Mouse (Mus musculus): Measurements from ENCODE around the gene Dnm3.
A peak's percentile ranks its signal among the peaks of the same experiment; 100 is the strongest.

The Dnm3 gene

DNA sequence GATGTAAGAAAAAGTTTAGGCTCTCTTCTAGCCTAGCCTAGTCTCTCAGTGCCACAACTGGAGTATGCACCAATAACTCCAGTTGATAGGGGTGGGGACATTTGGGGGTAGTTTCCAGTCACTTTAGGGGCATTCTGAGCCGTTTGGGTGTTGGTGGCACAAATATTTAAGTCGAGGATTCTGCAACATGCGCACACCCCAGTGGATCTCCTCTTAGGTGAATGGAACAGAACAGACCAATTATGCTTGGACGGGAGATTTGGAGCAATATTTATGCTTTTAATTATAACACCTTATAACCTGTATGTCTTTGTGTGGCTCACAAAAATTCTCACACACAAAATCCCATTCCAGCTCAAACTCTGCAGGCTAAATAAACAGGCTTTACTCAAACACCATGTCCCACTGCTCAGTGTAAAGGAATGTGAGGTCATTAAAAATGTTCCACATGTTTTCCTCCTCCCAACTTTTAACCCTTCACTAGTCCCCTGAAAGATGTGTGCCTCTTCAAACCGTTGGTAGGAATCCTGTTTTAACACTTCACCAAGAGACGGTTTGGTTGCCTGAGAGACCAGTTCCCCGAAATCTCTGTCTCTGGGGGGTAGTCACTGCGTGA lies 462.5 kb downstream of the Dnm3 start:
- no peak for DNase-seq

DNA sequence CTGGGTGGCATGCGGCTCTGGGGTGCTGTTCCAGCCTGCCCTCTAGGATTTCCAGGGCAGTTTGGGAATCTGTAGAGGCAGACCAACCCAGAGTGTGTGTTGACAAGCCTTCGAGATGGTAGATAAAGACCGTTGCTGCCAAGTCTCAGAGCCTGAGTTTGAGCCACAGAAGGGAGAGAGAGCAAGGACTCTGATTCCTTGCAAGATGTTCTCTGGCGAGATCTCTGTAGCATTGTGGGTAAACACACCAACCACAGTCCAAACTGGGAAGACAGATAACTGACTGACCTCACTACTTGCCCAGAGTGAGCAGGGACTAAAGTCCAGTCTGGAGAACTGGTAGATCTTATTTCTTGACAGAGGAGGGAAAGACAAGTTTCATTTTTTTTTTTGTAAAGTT lies 464.3 kb downstream of the Dnm3 start:
- no peak for DNase-seq

DNA sequence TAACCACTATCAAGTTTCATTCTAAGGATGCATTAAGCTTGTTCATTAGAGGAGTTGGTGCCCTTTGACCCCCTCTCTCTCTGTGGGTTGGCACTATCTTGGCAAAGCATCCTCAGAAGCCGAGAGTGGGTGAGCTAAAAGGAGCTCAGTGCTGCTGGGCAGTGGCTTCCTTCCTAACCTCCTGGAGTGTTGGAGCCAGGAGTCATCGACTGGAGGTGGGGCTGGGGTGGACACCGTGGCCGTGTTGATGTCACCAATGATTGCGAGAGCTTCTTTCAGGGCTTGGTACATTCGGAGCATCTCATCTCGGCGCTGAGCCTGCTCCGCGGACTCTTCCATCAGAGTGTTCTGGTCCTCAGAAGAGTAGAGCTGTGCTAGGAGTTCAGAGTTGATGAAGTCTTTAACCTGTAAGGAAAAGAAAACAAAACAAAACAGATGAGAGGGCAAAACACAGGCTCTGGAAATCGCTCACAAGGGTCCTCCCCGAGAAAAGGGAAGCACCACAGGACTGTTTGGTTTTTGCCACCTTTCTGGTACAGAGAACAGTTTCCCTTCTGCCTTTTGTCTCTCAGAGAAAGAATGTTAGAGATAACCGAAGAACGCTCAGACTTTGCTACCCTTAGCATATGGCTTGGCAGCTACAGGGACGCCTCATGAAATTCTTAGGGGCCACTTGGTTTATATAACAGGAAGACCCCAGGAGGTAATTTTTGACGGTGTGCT lies 466.1 kb downstream of the Dnm3 start:
- DNase-seq = no peak

DNA sequence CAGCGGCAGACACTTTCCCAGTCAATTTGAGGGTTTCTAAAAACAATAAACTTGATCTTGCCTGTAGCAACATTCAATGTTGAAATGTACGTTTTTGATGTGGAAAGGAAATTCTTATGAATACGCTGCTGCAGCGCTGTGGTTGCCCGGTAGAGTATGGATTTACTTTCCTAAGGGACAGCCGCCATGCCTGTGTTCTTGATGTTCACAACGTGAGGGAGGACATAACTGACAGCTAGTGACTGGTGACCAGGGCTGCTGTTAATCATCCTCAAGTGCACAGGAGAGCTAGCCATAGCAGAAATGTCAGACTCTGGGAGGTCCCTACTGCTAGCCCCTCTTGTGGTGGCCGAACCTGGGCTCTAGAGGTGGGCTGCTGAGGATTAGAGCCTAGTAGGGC lies 468.7 kb downstream of the Dnm3 start:
- DNase-seq = no peak

DNA sequence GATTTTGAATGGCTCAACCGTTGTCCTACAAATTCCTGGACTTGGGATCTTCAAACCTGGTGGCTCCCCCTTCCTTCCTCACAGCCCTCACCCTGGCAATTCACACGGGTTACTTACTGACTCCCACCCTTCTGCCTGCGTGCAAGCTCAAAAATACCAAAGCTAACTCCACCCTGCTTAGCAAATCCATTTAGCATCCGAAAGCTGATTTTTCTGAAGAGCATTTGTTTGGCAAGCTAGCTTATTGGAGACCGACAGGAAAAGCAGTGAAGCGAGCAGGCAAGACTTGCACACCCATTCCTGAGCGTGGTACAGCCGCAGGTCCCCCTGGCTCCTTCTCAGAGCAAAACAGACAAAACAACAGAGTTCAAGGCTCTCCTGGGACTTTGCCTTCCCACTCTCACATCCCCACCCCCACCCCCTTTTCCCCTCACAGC lies 469.2 kb downstream of the Dnm3 start:
- no peak for DNase-seq

DNA sequence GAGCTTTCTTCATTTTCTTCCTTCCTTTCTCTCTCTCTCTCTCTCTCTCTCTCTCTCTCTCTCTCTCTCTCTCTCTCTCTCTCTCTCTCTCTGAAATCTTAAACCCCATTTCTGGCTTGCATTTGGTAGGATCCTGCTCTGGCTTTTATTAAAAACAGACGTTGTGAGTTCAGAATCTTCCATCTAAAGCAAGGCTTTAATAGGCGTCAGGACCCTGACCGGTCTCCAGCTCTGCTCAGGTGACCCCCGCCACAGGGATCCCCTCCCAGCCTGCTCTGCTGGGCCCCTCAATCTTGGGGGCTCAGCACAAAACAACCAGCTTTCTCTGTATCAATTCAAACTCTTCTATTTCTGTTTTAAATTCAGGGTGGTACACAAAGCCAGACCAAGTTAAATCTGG lies 469.6 kb downstream of the Dnm3 start:
- no peak for DNase-seq

DNA sequence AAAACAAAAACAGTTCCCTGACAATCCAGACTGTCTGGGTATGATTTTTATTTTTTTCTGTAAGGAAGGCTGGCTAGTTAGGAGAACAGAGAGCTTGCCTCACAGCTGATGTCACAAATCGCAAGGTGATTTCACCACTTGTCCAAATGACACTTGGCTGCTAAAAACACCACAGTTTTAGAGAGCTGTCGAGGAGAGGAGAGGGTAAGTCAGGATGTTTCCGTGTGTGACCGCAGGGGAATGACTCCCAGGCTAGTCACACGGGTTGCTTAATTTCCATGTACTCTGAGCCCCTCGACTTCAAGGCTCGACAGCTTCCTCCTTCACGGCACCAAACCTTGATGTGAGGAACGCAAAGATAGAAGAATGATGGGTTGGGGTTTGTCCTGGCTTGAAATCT lies 471.7 kb downstream of the Dnm3 start:
- no peak for DNase-seq

DNA sequence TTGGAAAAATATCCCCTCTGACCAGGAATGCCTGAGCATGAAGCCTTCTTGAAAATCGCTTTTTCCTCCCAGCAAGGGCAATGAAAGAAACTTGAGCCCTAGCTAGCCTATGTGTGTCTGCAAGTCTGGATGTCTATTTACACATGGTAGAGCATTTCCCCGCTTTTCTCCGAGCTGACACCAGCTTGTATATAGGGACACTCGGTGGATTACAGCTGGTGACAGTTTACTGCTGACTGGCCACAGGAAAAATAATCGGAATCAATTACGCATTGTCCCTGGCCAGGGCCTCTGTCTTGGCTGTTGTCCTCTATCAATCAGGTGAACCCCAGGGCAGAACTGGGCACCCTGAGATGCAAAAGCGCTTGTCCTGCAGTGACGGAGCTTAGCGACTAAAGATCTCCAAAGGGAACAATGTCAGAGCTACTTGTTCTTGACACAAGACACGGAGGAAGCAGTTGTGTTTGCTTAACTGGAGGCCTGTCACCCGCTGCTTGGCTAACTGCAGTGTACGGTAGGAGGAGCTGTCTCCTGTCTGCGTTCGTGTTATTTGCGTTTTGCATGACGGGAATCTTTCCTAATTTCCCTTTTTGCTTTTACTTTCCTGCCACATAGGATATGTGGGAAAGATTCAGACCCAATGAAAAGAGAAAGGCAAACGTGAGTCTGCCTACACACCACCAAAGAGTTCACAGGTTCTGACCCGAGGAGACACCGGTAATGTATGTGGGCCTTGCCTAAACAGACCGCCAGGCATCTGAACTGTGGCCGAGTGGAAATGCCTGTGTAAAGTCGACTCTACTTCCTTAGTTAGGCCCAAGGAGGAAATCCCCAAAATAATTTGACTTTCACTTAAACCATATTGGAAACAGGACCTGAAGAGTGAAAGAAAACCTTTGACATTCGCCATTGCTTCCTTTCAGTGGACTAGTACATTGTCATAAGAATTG lies 472.7 kb downstream of the Dnm3 start:
- peak in 1 of 2 experiments; percentile 26 for DNase-seq

DNA sequence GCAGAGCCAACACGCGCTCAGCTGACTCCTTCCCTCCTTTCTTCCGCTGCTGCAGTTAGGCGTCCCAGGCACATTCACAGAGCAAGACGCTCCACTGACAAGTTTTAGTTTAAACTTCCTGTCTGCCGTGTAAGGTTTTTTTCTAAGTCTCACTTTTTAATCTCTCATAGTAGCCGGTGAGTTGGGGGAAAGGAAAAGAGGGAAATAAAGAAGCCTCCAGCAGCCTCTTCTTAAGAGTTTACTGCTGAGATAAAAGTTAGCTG lies 473.4 kb downstream of the Dnm3 start:
- DNase-seq = no peak

DNA sequence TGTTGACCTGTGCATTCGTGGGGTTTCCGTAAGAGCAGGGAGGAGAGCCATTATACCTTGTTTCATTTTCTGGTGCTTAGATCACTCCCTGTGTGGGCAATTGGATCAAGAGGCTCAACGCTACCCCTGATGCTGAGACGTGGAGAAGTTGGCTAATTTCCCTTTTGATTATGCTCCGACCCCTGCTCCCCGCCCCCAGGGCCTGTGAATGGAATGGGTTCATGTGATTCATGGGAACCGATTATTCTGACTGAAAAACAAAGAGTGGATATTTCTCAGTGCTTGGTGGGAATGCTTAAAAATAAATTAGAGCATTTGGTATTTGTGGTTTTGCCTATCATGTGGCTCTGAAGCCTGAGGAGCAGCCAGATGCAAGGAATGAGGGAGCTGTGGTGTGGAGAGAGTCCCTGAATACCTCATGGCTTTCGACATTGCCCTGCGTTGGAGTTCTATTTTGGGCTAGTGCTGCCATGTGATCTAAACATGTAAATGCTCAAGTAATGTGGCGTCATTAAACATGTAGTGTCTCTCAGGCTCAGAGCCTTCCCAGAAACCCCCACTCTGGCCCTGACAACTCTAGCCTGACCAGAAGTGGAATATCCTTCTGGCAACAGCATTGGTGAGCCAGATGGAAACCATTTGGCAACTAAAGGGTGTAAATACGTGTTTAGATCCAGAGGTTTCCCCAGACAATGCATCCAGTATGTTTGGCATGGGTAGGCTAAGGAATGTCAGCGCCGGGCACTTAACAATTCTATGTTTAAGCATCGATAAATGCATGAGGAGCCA lies 473.9 kb downstream of the Dnm3 start:
- no peak for DNase-seq

DNA sequence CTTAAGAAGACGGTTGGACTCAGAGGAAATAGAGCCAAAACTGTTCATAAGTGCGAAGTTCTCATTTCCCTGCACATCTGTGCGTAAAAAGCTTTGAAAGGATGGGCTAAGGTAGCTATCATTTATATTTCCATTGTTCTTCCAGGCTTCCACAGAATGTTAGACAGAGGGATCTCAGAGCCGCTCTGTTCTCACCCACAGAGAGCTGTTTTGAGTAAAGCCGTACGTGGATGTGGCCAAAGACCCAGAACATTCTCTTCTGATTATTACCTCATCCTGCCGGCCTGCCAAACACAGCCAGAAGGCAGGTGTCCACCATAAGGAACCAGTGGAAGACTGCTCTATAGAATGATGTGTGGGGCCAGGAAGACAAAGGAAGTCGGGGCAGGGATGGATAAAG lies 476.5 kb downstream of the Dnm3 start:
- DNase-seq = no peak

DNA sequence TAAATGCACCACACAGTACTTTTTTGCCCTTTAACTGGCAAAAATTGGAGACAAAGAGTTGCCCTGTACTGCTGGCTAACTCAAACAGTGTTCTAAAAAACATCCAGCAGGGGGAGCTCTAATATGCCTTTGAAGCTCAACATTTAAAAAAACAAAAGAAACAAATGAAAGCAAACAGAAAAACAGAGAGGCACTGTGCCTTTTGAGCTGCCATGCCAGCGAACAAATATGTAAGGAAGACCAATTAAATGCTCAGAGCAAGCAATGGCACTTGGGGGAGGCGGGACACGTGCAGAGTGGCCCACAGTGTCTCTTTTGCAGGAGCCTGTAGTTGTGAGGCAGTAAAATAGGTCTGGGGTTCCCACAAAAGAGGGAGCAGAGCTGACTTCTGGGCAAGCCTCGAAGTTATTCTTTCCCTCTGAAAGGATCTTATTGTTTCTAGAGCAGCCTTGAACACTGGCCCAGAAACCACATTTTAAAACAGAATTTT lies 477.9 kb downstream of the Dnm3 start:
- peak in 1 of 2 experiments; percentile 16 for DNase-seq

DNA sequence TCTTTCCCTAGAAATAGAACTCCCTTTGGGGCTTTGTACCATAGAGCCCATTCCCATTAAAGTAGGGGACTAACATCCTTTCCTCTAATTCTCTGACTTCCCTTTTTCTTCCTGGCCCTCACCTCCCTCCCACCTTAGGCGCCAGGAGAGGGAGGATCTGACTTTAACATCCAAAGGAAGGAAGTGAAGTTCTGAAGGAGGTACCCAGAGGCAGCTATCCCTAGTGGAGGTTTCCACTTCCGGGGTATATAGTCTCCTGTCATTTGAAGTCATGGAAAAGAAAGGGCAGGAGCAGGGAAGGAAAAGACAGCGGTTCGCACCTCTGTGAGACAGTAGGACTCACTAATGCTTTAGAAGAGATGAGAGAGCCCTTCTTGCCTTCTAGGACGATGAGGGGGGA lies 478.5 kb downstream of the Dnm3 start:
- DNase-seq = no peak

DNA sequence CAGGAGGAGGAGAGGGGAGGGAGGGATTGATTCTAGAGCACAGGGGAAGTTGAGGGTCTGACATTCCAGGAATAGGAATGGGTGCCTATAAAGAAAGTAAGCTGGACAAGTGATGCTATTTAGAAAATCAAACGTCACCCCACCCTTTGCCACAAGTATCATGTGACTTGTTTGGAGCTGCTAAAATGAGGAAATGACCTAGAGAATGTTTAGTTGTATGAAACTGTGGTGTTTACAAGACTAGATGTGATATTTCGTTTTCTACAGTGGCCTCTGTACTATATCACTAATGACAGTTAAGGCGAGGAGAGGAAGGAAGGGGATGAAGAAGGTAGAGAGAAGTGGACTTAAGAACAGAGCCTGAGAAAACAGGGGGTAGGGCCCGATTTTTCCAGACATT lies 479.1 kb downstream of the Dnm3 start:
- no peak for DNase-seq

DNA sequence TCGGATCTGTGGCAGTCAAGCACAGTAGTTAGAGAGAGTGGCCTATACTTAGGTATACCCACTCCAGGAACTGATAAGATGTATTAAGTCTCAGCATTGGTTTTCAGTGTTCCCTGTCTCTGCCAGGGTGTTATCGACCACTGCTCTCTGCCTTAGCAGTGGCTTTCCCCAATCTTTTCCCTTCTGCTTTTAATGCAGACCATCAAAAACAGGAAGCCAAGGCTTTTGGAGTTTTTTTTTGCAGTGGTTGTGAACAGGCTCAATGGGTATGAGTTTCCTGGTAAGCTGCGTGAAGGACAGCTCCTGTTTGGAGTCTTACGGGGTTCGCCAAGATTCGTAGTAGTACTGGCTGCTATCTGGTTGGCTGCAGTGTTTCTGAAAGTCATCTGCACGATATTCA lies 485.4 kb downstream of the Dnm3 start:
- no peak for DNase-seq

DNA sequence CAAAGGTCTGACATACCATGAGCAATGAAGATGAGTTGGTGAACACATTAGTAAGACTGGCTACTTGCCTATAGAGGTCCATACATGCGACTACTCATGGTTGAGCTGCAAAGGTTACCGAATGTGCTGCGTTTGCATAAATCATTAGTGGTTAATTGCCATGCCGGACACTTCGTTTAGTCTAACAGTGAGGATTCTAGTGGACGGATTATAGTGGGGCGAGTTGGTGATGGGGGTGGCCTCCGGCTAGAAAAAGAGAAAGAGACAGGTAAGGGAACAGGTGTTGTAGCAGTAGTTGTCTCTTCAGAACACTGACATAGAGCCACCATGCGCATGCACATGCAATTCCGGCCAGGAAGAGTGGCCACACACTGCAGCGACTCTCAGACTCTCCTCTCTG lies 486.0 kb downstream of the Dnm3 start:
- DNase-seq = no peak

DNA sequence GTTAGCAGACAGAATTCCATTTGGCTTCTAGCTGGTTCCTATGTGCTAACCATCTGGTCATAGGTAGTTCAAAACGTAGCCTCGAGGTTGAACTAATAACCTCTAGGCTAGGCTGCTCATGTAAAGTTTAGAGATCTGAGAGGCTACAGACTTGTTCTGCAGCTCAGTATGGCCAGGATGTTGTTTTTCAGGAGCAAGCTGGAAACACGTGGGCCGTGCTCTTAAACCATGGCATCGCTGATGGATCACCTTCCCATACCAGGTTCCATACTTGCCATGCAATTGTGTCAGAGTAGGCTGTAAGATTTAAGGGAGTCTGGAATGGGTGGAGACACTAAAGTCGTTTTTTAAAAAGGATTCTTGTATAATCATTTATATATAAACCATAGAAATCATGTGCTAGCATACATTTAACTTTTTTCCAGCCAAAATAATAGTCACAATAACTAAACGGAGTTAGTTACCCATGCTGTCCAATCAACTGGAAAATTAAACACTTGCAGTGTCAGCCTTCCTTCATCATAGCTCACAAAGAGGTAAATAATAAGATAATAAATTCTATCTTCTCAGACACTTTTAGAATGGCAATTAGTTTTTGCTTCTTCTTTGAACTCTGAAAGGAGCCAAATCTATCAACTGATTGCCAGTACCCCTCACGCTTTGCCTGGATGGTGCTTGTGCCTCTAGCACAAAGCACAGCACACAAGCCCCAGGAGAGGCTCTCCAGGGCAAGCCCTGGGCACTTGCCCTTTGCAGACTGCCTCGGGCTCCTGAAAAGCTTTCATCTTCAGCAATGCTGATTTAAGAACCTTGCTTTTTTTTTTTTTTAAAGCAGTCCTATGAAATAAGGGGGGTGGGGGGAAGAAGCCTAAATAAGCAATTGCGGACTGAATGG lies 486.9 kb downstream of the Dnm3 start:
- DNase-seq = no peak

DNA sequence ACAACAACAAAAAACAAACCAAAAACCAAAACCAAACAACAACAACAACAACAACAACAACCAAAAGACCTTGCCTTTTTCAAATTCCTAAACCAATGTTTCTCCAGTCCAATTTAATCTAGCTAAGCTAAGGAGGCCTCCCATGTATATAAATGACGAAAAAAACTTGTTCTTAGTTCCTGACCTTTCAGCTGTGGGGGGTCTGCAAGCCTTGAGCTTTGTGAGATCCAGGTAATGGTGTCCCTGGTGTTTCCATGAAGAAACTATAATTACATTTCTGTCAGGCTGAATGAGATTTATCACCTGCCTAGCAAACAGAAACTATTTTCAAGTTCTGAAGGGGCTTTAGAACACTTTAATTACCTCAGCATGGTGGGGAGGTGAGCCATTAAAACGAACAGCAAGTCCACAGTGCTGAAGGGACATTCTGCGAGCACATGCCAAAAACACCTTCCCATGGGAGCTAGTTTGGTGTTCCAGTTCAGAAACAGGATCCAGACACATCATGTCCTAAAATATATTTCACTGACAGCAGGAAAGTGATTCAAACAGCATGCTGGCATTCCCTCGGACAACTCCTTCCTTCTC lies 493.8 kb downstream of the Dnm3 start:
- no peak for DNase-seq

DNA sequence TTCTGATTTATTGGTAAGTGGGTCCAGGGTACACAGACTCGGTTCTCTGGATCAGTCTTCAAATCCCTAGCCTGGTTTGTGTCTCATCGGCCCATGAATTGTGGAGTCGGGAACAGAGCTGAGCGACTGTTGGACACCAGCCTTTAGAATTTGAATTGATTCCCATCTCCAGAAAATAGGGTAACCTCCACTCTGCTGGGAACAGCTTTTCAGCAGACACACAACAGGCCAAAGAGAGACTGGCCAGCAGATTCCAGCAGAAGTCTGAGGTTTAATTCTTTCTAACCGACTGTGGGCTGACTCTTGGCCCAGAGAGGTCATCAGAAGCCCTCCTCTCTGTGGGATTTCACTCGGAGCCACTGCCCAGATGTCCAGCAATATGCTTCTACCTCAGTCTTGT lies 494.4 kb downstream of the Dnm3 start:
- DNase-seq = no peak

DNA sequence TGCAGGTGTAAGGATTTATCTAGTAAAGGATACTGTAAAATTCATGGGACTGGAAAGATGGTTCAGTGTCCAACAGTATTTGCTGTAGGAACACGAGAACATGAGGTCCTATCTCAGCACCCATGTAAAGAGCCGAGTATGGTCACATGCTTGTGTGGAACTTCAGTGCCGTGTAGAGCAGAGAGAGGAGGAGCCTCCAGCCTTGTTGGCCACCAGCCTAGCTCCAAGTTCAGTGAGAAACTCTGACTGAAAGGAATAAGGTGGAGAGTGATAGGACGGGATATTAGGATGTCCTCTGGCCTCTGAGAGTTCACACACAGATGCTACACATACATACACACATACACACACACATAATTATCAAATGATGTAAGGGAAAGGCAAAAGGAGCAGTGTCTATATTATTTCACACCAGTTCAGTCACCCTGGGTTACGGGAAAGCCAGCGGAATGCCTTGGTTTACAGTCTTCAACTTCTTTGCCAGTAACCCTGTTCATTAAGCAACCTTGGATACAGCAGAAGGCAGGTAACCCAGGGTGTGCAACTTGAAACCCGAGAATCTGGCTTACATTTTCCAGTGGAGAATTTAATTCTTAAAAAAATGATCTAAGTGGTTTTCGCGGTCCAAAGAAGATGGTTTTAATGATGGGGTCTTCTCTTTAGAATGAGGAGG lies 497.1 kb downstream of the Dnm3 start:
- no peak for DNase-seq

DNA sequence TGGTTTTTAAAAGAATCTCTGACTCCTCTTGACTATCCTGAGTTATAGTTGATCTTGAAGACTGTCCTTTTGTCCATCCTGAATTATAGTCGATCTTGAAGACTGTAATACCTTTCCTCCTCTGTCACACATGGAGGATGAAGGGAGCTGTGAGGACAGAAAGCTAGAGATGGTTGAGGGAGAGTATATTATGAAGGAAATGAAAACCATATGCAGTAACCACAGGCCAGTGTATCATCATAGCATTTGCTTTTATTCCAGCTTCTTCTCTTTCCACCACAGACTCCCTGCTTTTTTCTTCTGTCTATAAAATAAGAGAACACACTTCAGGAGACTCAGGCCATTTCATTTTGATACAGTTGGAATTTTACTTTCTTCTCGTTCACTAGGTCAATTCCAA lies 497.8 kb downstream of the Dnm3 start:
- DNase-seq = no peak
